Mouse (Mus musculus): ENCODE data around the gene Igdcc3. TPM values are rescaled to one million over a fixed set of nuclear protein-coding genes. Genes with fewer than 3 reads are reported as not detected.
A peak's percentile ranks its signal among the peaks of the same experiment; 100 is the strongest.

Igdcc3 gene
- total RNA-seq, 2 experiments from 2014 or later, result 5.1 to 6.0 TPM

DNA sequence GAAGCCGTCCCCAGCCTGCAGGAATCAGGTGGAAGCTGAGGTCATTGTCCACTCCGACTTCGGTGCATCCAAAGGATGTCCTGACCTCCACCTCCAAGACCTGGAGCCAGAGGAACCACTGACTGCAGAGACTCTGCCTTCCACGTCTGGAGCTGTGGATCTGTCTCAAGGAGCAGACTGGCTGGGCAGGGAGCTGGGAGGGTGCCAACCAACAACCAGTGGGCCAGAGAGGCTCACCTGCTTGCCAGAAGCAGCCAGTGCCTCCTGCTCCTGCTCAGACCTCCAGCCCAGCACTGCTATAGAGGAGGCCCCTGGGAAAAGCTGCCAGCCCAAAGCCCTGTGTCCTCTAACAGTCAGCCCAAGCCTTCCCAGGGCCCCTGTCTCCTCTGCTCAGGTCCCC, 5.9 kb upstream of the Igdcc3 start:
- DNase-seq, result no peak
- intact Hi-C loops (cut with DNase I), result loop anchor here (5.0 kb wide), 1 partner anchor 52 kb away; no protein-coding TSS in a partner anchor

DNA sequence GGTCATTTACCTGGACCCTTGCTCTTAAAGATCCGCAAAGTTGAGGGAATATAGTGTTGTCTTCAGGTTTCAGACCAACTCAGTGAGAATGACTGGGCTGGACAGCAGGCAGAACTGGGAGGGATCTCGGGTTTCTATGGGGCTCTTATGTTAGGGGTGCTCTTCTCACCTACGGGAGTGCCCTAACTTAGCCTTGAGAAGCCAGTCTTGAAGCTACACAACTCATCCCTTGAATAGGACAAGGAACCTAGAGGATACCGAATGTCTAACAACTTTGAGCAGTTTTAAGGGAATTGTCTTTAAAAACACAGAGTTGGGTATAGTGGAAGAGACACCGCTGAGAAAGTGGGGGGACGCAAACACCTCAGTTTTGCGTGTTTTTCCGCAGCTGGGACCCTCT, 498 bp upstream of the Igdcc3 start:
- intact Hi-C loops (cut with DNase I), result loop anchor here (5.0 kb wide), 1 partner anchor 37 kb away; no protein-coding TSS in a partner anchor
- no peak for DNase-seq

DNA sequence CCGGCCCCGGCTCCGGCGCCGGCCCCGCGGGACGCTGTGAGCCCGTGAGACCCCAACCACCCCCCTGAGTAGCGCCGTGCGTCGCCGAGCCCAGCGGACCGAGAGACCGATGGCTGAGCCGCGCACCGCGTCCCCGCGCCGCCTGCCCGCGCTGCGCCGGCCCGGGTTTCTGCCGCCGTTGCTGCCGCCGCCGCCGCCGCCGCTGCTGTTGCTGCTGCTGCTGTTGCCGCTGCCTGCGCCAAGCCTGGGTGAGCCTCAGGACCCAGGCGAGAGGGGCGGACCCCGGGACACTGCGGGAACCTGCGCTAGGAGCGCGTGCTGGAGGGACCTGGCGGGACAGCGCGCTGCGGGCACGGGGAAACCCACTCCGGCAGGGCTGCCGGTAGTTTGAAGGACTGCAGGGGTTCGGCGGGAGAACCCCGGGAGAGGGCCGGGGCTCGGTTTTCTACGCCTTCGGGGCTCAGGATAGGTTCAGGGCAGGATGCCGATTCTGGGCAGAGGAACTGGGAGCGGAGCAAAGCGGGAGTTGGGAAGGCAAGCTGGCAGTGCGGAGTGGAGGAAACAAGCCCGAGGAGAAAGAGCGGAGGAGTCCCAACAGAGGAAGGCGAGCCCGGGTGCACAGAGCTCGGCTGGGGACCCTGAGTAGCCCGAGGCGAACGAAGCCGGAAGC, 452 bp downstream of the Igdcc3 start:
- peak; percentile 57 for DNase-seq
- intact Hi-C loops (cut with DNase I), result loop anchor here (5.0 kb wide), 1 partner anchor 36 kb away; no protein-coding TSS in a partner anchor

DNA sequence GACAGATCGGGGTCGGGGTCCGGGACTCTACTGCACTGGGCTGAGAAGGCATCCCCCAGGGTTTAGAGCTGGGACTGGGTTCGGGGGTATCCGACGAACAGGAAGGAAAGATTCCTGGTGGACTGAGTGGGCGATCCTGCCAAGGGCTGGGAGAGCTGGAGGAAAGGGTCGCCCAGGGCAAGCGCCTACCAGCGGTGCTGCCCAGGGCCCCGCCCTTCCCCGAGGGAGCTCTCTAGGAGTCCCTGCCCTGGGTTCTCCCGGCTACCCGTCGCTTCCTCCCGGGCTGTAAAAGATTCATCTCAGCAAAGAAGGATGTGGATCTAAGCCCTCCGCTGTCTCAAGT, 958 bp downstream of the Igdcc3 start:
- no peak for DNase-seq
- intact Hi-C loops (cut with DNase I), result loop anchor here (5.0 kb wide), 1 partner anchor 35 kb away; no protein-coding TSS in a partner anchor

DNA sequence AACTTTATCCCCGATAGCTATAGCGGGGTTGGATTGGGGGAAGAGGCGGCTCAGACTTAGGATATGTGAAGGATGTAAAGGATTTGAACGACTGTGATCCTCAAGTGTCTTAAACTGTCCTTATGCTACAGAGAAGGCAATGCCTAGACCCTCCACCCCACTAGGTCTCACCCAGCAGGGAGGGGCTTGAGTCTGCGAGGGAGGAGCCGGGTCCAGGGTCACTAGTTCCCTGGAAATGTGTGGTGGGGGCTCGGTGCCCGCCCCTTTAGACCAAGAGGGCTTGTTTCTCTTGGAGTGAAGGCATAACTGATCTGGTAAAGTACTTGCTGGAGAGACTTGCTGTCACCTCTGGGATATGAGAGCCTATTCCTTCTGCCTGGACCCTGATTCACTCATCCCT, 1.4 kb downstream of the Igdcc3 start:
- no peak for DNase-seq
- intact Hi-C loops (cut with DNase I), result loop anchor here (5.0 kb wide), 1 partner anchor 35 kb away; no protein-coding TSS in a partner anchor

DNA sequence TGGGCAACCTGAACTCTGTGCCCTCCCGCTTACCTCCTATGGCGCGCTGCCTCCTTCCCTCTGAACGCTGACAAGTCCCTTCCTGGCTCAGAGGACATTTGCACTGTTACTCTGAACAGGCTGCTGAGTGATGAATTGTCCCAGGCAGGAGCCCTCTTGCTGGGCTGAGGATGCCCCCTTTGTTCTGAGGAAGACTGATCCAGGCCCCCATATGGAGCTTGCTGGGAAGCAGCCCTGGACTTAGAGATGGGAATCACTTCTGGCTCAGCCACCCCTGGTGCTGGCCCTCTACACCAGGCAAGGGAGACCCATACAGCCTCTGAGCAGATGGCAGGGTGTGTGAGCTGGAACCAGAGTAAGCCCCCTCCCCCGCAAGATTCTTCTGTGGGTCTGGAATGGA, 5.0 kb downstream of the Igdcc3 start:
- no peak for DNase-seq
- intact Hi-C loops (cut with DNase I), result no loop called here

DNA sequence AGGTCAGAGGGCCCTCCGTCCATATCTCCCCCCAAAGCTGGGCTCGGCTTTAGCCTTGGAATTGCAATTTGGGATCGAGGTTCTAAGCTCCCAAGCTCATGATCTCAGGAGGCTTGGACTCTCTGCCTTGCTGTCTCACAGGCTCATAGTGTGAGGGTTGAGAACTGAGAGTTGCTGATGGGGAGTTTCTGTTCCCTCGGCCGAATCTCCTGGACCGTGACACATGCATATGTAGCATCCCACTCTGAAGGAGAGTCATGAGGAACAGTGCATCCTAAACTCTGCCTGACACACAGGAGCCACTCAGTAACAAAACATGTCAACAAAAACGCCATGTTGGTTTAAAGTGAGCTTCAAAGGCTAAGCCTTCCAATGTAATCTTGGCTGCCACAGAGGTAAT, 7.5 kb downstream of the Igdcc3 start:
- intact Hi-C loops (cut with DNase I), result no loop called here

DNA sequence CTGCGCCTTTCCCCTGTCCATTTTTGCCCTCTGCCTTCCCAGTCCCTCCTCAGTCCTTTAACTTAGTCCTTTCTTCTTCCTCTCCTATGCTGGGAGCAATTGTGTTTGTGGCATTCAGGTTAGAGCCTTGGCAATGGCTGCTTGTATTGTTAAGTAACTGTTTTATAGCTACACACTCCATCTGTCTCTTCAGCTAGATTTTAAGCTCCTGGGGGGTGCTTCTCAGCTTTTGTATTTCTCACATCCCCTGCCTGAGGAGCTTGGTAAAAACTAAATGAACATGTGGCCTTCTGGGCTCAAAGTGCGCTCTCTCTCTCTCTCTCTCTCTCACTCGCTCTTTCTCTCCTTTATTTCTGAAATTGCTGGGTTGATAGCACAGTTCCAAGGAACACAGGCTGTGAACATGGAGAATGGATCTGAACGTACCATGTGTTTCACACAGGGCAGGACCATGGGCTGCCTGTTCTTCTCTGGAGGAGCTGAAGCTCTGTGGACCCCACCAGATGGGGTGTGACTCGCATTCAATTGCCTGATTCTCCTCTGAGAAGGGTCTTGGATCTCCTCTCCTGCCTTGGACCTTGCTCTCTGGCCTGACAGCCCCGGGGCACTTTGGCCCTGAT, 11.8 kb downstream of the Igdcc3 start:
- no peak for DNase-seq
- intact Hi-C loops (cut with DNase I), result no loop called here

More for the DNA sequence above, 7.5 kb downstream of the Igdcc3 start:
- no peak for DNase-seq

DNA sequence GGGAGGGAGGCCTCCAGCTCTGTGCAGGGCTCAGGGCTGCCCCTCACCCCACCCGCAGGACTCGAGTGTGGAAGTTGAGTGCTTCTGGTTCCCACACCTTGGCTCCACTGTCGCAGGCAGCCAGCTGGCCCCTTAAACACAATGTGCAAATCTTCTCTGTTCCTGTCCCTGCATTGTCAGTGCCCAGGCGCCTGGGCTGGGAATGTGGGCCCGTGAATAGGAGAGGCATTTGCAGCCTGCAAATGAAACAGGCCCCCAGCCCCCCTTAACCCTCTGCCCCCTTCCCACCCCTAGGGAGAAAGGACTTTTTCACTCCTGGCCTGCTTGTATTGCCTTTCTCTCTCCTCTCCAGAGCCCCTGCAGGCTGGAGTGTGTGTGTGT, 12.3 kb downstream of the Igdcc3 start:
- peak; percentile 52 for DNase-seq

DNA sequence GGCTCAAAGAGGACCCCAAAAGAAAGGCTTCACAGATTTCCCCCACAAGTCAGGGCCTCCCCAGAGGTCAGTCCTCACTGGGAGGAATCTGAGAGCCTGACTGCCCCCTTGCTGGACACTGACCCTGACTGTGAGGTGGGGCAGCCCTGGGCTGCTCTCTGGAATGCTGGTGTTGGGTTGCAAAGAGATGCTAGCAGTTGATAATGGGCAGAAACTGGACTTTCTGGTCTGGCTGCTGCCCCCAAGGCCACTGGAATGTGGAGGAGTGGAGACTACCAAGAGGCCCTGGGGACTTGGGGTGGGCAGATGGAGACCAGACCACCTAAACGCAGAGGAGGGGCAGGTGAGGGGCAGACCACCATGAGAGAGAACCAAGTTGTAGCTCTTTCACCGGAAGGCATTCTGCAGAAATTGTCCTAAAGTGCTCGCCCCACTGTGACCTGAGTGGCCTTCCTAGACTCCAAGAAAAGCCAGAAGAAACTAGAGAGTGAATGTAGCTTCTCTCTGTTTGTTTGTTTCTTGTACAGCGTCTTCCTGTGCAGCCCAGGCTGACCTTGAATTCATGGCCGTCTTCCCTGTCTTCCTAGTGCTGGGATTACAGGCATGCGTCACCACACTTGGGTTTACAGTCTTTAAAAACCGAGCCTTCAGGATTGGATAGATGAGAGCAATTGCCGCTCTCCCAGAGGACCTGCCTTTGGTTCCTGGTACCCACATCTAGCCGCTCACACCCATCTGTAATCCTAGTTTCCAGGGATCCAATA, 13.9 kb downstream of the Igdcc3 start:
- intact Hi-C loops (cut with DNase I), result no loop called here
- DNase-seq, result no peak

More for the DNA sequence above, 12.3 kb downstream of the Igdcc3 start:
- intact Hi-C loops (cut with DNase I), result no loop called here

DNA sequence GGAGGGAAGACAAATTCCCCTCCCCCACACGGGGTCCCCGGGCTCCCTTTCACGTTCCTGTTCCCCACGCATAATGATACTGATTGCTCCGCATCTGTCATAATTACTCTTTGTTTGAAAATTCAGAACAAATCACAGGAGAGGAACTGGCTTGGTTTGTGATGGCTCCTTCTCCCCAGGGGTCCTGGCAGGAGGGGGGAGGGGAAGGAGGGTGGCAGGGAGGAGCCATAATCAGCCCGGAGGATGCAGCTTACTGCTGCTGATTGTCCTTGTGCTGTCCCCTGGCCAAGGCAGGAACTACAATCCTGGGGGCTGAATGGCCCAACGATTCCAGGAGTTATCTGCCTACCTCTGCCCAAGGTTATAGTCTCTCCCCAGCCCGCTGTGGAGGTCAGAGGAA, 15.6 kb downstream of the Igdcc3 start:
- intact Hi-C loops (cut with DNase I), result no loop called here

DNA sequence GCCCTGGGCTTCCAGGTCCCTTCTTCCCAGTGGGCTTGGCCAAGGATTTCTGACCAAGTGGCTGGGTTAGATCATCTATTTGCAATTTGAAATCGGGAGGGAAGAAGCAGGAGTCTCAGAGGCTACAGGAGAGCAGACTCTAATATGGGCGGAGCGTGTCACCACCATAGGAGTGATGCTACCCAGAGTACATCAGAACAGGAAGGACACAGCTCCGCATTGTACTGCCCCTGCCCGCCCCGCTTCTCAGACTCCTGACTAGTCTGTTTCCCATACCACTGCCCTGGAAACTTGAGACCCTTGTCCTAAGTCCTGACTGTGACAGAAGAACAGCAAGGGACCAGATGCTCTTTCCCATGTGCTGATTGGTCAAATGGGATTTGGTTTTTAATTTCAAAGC, 16.6 kb downstream of the Igdcc3 start:
- intact Hi-C loops (cut with DNase I), result no loop called here
- DNase-seq, result no peak

More for the DNA sequence above, 15.6 kb downstream of the Igdcc3 start:
- DNase-seq, result peak; percentile 12

DNA sequence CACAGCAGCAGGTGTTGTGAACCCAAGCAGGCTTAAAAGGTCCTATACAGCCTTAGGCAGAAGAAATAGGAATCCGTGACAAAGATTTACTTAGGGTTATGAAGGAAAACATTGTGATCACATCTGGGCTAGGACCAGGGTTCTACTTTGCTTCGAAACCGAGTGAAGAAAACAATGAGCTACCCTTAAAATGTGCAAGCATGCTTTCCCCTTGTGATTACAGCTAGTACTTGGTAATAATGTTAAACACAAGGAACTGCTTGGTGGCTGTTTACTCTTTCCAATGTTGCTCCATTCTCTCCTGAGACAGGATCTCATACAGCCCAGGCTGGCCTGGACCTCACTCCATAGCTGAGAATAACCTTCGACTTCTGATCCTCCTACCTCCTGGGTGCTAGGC, 20.2 kb downstream of the Igdcc3 start:
- intact Hi-C loops (cut with DNase I), result no loop called here
- no peak for DNase-seq

DNA sequence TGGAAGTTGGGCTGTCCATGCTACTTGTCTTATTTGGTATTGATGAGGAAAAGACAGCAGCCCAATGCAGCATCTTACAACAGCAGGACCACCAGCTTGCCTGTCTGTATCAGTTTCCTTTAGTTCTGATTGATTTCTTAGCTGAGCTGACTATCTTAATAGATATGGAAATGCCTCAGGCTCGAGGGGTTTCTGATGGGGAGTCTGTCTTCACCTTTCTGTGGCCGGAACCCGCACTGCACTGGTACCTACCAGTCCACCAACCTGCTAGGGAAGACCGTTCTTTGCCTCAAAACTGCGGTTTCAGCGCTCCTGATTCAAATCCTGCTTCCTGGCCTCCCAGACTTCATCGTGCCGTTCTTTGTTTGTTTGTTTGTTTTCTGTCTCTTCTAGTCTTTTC, 20.9 kb downstream of the Igdcc3 start:
- DNase-seq, result no peak
- intact Hi-C loops (cut with DNase I), result no loop called here

DNA sequence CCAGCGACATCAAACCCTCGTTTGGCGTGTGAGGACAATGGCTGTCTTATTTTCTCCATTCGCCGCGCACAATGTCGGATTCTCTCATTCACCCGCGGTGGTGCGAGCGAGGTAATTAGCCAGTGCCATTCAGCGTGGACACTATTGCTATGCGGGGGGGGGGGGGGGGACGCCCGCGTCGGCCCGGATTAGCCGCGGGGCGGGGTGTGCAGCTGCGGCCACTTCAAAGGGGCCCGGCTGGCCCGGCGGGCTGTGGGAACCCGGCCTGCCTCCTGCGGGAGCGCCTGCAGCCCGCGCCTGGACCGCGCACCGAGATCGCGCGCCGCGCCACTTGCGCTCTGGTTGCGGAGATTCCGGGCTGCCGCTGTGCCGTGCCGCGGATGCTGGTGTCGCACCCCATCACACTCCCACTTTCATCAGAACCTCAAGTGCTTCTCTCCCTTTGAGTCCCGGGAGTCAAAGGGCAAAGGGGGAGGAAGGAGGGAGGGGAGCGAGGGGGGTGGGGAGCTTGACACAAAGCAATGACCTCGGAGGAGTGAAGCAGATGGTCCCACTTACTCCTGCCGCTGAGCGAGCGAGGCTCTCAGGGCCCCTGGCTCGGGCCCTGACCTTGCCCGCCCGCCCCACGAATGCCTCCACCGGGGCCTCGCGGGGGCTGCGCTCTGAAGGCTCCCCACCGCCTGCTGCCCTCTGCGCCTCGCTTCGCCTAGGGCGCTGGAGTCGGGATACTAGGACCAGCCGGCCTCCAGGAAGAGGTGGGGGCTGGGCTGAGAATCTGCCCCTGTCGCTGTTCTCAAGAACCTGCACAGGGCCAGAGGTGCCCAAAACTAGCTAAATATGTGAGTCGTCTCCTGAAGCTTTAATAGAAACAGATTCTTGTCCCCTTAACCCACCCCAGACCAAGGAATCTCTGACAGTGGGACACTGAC, 22.0 kb downstream of the Igdcc3 start:
- intact Hi-C loops (cut with DNase I), result no loop called here
- DNase-seq, result peak; percentile 52

DNA sequence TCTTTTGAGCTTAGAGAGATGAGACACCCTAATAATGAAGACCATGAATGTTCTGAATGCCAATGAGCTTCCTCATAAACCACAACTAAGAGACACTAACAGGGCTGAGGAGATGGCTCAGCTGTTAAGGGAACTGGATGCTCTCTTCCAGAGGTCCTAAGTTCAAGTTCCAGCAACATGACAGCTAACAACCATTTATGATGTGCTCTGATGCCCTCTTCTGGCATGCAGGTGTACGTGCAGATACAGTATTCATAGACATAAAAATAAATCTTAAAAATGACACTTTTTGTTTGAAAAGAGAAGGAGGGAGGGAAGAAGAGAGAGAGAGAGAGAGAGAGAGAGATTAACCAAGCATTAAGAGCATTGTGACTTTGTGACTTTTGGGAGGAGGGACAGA, 23.9 kb downstream of the Igdcc3 start:
- no peak for DNase-seq
- intact Hi-C loops (cut with DNase I), result no loop called here

DNA sequence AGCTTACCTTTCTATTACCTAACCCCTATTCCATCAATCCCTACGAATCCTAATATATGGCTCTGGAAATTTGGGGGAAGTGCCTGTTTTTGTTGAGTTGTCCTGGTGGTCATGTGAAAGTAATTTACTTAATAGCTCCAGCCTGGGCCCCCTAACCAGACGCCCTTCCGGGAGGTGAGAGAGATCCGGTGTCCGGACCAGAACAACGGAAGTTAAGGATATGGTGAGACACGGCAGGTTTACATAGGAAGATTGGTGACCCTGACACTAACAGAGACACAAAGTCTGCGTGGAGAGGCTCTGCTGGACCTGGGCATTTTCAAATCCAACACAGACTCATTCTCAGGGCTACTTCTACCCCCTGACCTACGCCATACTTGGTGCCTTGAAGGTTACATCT, 25.4 kb downstream of the Igdcc3 start:
- no peak for DNase-seq
- intact Hi-C loops (cut with DNase I), result no loop called here

DNA sequence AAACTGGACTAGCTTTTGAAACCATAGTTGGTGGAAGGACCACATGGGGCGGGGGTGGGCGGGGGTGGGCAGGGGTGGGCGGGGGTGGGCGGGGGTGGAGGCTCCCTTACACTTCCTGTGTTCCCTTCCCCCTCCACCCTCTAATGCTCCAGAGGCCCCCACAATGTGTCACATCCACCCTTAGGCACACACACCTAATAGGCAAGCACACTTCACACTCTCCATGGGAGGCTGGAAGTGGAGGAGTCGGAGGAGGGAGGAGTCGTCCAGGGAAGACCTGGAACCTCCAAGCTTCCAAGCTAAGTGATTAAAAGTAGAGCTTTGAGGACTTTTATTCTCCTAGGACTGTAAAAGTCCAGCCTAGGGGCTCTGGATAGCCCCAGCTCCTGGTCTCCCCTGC, 27.5 kb downstream of the Igdcc3 start:
- intact Hi-C loops (cut with DNase I), result no loop called here
- no peak for DNase-seq

DNA sequence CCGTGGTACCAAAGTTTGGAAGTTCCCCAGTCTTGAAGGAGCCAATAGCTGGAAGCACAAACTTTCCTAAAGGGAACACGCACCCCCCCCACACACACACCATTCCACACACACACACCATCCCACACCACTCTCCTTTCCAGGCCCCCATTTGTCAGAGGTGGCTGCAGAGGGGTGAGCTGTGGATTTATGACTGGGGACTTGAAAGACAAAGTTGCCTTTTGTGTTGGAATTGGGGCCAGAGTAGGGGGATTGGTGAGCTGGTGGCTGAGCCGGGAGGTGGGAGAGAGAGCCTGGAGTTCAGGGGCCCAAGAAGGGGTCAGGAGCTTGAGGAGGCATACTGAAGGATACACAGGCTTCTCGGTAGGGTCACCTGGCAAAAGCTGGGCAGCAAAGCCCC, 28.0 kb downstream of the Igdcc3 start:
- intact Hi-C loops (cut with DNase I), result no loop called here
- DNase-seq, result no peak

DNA sequence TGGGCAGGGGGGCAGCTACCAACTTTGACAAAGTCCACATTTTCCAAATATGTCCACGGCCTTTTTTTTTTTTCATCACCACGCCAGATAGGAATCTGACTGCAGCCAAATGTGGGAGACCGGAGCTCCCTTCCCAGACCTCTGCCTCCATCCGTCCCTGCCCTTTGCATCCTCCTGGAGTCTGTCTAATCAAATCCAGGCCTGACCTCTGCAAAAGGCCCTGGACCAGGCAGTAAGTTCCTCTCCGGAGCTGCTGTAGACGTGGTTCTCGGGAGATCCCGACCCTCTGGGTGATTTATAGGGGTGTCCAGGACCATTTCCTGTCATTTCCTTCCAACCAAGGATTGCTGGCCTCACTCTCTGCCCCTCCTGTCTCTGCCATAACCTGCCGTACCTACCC, 31.7 kb downstream of the Igdcc3 start:
- no peak for DNase-seq
- intact Hi-C loops (cut with DNase I), result no loop called here
